Mouse (Mus musculus): Measurements from ENCODE around the gene Adamts14. TPM values are rescaled to one million over a fixed set of nuclear protein-coding genes. Genes with fewer than 3 reads are reported as not detected.

The Adamts14 gene
- polyA plus RNA-seq, 1 experiment from 2014 or later, result 1.1 TPM

DNA sequence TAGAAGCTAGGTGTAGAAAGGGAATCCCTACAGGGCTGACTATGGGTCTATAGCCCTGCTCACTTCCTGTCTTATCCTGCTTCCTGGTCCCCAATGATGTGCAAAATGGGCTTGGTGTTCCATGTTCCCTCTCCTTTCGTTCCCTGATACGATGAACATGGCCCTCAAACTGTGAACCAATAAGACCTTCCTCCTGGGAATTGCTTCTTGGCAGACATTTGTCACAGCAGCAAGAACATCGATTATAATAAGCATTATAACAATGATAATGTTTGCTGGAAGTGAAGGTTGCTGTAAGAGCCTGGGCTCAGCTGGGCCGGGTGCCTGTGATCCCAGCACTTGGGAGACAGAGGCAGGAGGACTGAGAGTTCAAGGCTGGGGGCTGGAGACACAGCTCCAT, 11.1 kb upstream of the Adamts14 start:
- 87% methylated on average over 4 of the region's 4 CpGs for WGBS
- Histone ChIP-seq H3K9me3 (ENCODE audit: control insufficient read depth, low read length) (no peaks in the 10 kb centered on the region), H3K36me3 (ENCODE audit: control insufficient read depth, insufficient read depth, low read length) (no peaks in the 10 kb centered on the region), H3K27ac (replicated peaks) (no peak overlapping the region), H3K4me2 (replicated peaks; ENCODE audit: low read depth) (no peak overlapping the region), H3K4me3 (ENCODE audit: low read depth, low read length) (no peak overlapping the region), H3K27me3 (ENCODE audit: control insufficient read depth, insufficient read depth, low read length) (no peaks in the 10 kb centered on the region), H3K9ac (ENCODE audit: low read length) (no peak overlapping the region), H3K4me1 (replicated peaks; ENCODE audit: control insufficient read depth, insufficient read depth) (no peaks in the 10 kb centered on the region)
- ATAC-seq (ENCODE audit: low FRiP score, low TSS enrichment), result no peak
- TF ChIP-seq CTCF (IDR thresholded peaks at IDR 0.05; ENCODE audit: low read depth), result no peak
- TF ChIP-seq EP300 (optimal IDR thresholded peaks at IDR 0.05), result no peak
- DNase-seq (ENCODE audit: low spot score), result no peak

DNA sequence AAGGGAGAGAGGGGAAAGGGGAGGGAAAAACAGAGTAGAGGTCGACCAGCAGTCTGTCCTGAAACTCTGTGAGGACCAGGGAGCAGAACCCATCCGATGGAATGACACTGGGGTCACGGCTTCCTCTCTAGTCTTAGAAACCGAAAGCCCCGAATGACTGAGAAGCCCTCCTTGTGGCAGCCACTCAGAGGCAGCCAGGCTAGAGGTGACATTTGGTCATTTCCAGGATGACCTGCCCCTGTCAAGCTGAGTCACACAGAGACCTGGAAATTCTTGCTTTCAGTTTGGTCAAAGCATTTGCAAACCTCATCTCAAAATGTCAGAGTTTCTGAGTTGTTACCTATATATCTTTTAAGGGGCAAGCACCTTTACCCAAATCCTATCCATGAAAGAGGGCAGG, 7.9 kb upstream of the Adamts14 start:
- Histone ChIP-seq H3K36me3 (ENCODE audit: control insufficient read depth, insufficient read depth, low read length) (no peaks in the 10 kb centered on the region), H3K4me2 (replicated peaks; ENCODE audit: low read depth) (no peak overlapping the region), H3K27ac (replicated peaks) (no peak overlapping the region), H3K9ac (ENCODE audit: low read length) (no peak overlapping the region), H3K27me3 (ENCODE audit: control insufficient read depth, insufficient read depth, low read length) (no peaks in the 10 kb centered on the region), H3K4me3 (ENCODE audit: low read depth, low read length) (no peak overlapping the region), H3K9me3 (ENCODE audit: control insufficient read depth, low read length) (no peaks in the 10 kb centered on the region), H3K4me1 (replicated peaks; ENCODE audit: control insufficient read depth, insufficient read depth) (no peaks in the 10 kb centered on the region)
- ATAC-seq (ENCODE audit: low FRiP score, low TSS enrichment) (no peak), DNase-seq (ENCODE audit: low spot score) (no peak)
- WGBS, result 76% methylated on average over 5 of the region's 5 CpGs
- no peak for TF ChIP-seq EP300 (optimal IDR thresholded peaks at IDR 0.05)
- TF ChIP-seq CTCF (IDR thresholded peaks at IDR 0.05; ENCODE audit: low read depth), result no peak

DNA sequence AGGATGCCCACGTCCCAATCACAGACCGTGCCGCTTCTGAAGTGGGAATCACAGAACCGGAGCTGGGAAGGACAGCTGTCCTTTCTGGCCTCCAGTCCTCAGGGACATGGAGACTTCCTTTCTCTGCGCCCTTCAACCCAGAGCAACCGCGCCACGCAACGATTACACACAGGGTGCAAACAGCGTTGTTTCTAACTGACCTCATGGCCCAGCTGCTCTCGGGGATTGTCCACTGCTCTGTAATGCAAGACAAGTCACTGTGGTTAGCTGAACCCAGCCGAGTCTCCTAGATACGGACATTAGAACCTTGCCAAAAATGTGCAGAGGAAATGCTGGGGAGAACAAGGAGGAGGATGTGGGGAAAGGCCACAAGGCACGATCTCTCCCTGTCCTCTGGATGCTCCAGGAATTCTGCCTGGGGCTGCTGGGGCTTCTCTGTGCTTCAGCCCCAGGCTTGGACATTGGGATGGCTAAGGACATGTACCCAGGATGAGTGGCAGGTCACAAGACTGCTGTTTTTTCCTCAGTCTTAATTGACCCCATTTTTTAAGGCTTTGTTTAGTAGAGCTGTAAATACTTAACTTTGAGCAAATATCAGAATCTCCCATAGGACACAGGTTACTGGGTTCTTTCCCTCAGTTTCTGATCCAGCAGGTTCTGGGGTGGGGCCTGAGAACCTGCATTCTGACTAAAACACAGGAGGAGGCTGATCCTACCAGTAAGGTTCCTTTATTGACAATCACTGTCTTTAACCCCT, 4.9 kb upstream of the Adamts14 start:
- Histone ChIP-seq H3K4me2 (replicated peaks; ENCODE audit: low read depth) (no peak overlapping the region), H3K27me3 (ENCODE audit: control insufficient read depth, insufficient read depth, low read length) (no peaks in the 10 kb centered on the region), H3K9ac (ENCODE audit: low read length) (no peak overlapping the region), H3K4me3 (ENCODE audit: low read depth, low read length) (no peak overlapping the region), H3K36me3 (ENCODE audit: control insufficient read depth, insufficient read depth, low read length) (no peaks in the 10 kb centered on the region), H3K4me1 (replicated peaks; ENCODE audit: control insufficient read depth, insufficient read depth) (no peaks in the 10 kb centered on the region; the same call in 1 of the 2 replicates), H3K9me3 (ENCODE audit: control insufficient read depth, low read length) (no peaks in the 10 kb centered on the region), H3K27ac (replicated peaks) (peak overlapping the region; percentile 36; the same call in 1 of the 2 replicates)
- 50% methylated on average over 14 of the region's 14 CpGs for whole genome bisulfite sequencing
- DNase-seq (ENCODE audit: low spot score) (no peak), ATAC-seq (ENCODE audit: low FRiP score, low TSS enrichment) (peak; percentile 55; the same call in 1 of the 2 replicates)
- no peak for TF ChIP-seq EP300 (optimal IDR thresholded peaks at IDR 0.05)
- TF ChIP-seq CTCF (IDR thresholded peaks at IDR 0.05; ENCODE audit: low read depth), result no peak

DNA sequence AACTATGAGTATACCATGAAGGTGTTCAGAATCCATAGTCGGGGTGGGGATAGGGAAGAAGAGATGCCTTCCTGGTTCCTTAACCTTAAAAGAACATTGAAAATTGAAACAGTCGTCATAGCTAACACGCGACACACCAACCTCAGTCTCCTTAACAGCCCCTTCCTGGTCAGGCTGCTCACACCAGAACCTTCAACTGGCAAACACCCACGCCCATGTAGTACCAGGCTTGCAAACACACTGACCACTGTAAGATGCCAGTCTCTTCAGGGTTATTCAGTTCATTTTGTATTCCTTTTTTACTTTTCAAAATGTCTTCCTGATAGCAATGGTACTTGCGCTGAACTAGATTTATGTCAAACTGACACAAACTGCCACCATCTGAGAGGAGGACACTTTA, 3.8 kb upstream of the Adamts14 start:
- H3K9ac ChIP-seq (ENCODE audit: low read length), result no peak overlapping the region
- DNase-seq (ENCODE audit: low spot score), result no peak
- H3K4me1 ChIP-seq (replicated peaks; ENCODE audit: control insufficient read depth, insufficient read depth), result peaks cover 2% of the 10 kb centered on the region; the same call in 1 of the 2 replicates
- WGBS, result 92% methylated on average over 6 of the region's 6 CpGs
- no peak for ATAC-seq (ENCODE audit: low FRiP score, low TSS enrichment)
- no peak overlapping the region for H3K4me2 ChIP-seq (replicated peaks; ENCODE audit: low read depth)
- no peak overlapping the region for H3K4me3 ChIP-seq (ENCODE audit: low read depth, low read length)
- no peaks in the 10 kb centered on the region; the same call in 1 of the 2 replicates for H3K27me3 ChIP-seq (ENCODE audit: control insufficient read depth, insufficient read depth, low read length)
- TF ChIP-seq EP300 (optimal IDR thresholded peaks at IDR 0.05) (no peak), CTCF (IDR thresholded peaks at IDR 0.05; ENCODE audit: low read depth) (no peak)
- H3K36me3 ChIP-seq (ENCODE audit: control insufficient read depth, insufficient read depth, low read length), result no peaks in the 10 kb centered on the region
- no peaks in the 10 kb centered on the region for H3K9me3 ChIP-seq (ENCODE audit: control insufficient read depth, low read length)
- H3K27ac ChIP-seq (replicated peaks), result no peak overlapping the region

DNA sequence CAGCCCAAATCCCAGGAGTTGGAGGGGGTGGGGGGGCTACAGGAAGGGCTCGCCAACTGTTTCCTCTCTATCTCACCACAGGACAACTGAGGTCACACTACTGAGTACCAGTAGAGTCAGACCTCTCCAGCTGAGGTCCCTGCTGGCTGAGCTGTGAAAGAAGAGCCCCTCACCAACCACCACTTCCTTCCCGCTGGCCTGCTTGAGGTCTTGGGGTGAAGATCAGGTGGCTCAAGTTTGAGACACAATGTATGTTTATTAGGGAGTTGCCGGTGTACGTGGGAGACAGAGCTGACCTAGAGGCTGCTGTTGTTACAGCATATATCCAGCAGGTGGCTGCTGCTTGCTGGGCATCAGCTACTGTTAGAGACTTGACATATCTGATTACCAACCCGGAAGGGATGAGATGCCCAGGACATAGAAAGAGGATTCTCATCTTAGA, 2.5 kb upstream of the Adamts14 start:
- DNase-seq (ENCODE audit: low spot score) (peak; percentile 47), ATAC-seq (ENCODE audit: low FRiP score, low TSS enrichment) (peak; percentile 70)
- Histone ChIP-seq H3K4me3 (ENCODE audit: low read depth, low read length) (no peak overlapping the region), H3K9me3 (ENCODE audit: control insufficient read depth, low read length) (no peaks in the 10 kb centered on the region), H3K9ac (ENCODE audit: low read length) (no peak overlapping the region), H3K36me3 (ENCODE audit: control insufficient read depth, insufficient read depth, low read length) (no peaks in the 10 kb centered on the region), H3K27ac (replicated peaks) (no peak overlapping the region), H3K27me3 (ENCODE audit: control insufficient read depth, insufficient read depth, low read length) (no peaks in the 10 kb centered on the region; the same call in 1 of the 2 replicates), H3K4me1 (replicated peaks; ENCODE audit: control insufficient read depth, insufficient read depth) (peaks cover 2% of the 10 kb centered on the region; the same call in 1 of the 2 replicates), H3K4me2 (replicated peaks; ENCODE audit: low read depth) (no peak overlapping the region)
- WGBS, result 3% methylated on average over 5 of the region's 5 CpGs
- TF ChIP-seq EP300 (optimal IDR thresholded peaks at IDR 0.05) (no peak), CTCF (IDR thresholded peaks at IDR 0.05; ENCODE audit: low read depth) (peak; percentile 90)

DNA sequence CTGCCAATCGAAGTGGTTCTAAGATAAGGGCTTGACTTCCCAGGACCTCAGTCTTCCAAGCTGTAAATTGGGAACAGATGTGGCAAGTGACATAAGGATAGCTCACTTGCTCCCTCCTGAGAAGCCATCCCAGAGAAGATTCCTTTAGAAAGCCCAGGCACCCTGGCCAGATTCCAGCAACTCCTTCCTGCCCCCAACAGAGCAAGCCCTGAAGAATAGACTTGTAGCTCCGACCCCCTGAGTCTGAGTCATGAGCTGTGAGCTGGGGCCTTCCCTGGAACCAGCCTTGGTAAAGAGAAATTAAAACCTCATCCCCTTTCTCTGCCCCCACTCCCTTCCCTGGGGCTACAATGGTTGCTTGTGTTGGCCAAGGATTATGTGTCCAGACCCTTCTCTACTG, 1.3 kb upstream of the Adamts14 start:
- Histone ChIP-seq H3K9me3 (ENCODE audit: control insufficient read depth, low read length) (no peaks in the 10 kb centered on the region), H3K4me2 (replicated peaks; ENCODE audit: low read depth) (no peak overlapping the region), H3K36me3 (ENCODE audit: control insufficient read depth, insufficient read depth, low read length) (no peaks in the 10 kb centered on the region), H3K4me3 (ENCODE audit: low read depth, low read length) (no peak overlapping the region), H3K27ac (replicated peaks) (no peak overlapping the region), H3K27me3 (ENCODE audit: control insufficient read depth, insufficient read depth, low read length) (no peaks in the 10 kb centered on the region; the same call in 1 of the 2 replicates), H3K9ac (ENCODE audit: low read length) (no peak overlapping the region), H3K4me1 (replicated peaks; ENCODE audit: control insufficient read depth, insufficient read depth) (peaks cover 2% of the 10 kb centered on the region; the same call in 1 of the 2 replicates)
- no peak for DNase-seq (ENCODE audit: low spot score)
- TF ChIP-seq EP300 (optimal IDR thresholded peaks at IDR 0.05) (no peak), CTCF (IDR thresholded peaks at IDR 0.05; ENCODE audit: low read depth) (no peak)
- ATAC-seq (ENCODE audit: low FRiP score, low TSS enrichment), result no peak
- 57% methylated on average over 2 of the region's 2 CpGs for WGBS

All from stomach, postnatal 0 days (tissue).